Mouse (Mus musculus) intestine, postnatal 0 days (tissue): ENCODE results near the gene Hid1. TPM values are rescaled to one million over a fixed set of nuclear protein-coding genes. Genes with fewer than 3 reads are reported as not detected.

Source experiments
- ATAC-seq: fragments of 200-750 bp; cut with Nextera tagmentation; 2 replicates; pipeline ENCODE4 v1.8.0; 2017; ENCODE audit warnings: mild to moderate bottlenecking, moderate TSS enrichment, moderate library complexity
- H3K27ac ChIP-seq: fragments of 300-500 bp; sonication (generic); 2 replicates; pipeline ENCODE4 v1.5.1; 2014; ENCODE audit warnings: mild to moderate bottlenecking, low read depth, low read length, moderate library complexity
- H3K27me3 ChIP-seq: fragments of 300-500 bp; sonication (generic); replicated peaks from 2 replicates; pipeline ENCODE4 v1.6.1; 2014; ENCODE audit warnings: low read length, mixed read lengths; ENCODE audit not compliant: control insufficient read depth, insufficient read depth
- H3K36me3 ChIP-seq: fragments of 300-500 bp; sonication (generic); 2 replicates; pipeline ENCODE4 v1.6.1; 2014; ENCODE audit warnings: mild to moderate bottlenecking, moderate library complexity; ENCODE audit not compliant: control insufficient read depth, insufficient read depth
- H3K4me1 ChIP-seq: fragments of 300-500 bp; sonication (generic); replicated peaks from 2 replicates; pipeline ENCODE4 v1.6.1; 2014; ENCODE audit warnings: antibody characterized with exemption, low read length, mixed read lengths; ENCODE audit not compliant: control insufficient read depth, insufficient read depth
- H3K4me2 ChIP-seq: fragments of 300-500 bp; sonication (generic); replicated peaks from 2 replicates; pipeline ENCODE4 v1.6.1; 2014; ENCODE audit warnings: low read depth, mild to moderate bottlenecking, moderate library complexity
- H3K4me3 ChIP-seq: fragments of 300-500 bp; sonication (generic); 2 replicates; pipeline ENCODE4 v1.5.1; 2014; ENCODE audit warnings: low read depth, low read length
- H3K9ac ChIP-seq: fragments of 300-500 bp; sonication (generic); 2 replicates; pipeline ENCODE4 v1.6.1; 2014; ENCODE audit warnings: mild to moderate bottlenecking, low read depth, low read length
- H3K9me3 ChIP-seq: fragments of 300-500 bp; sonication (generic); 2 replicates; pipeline ENCODE4 v1.6.1; 2016; ENCODE audit warnings: mixed run types; ENCODE audit not compliant: control insufficient read depth
- CTCF ChIP-seq: sonication (generic); IDR thresholded peaks from 2 replicates; pipeline ENCODE4 v1.5.1; 2016; ENCODE audit warnings: low read depth, mild to moderate bottlenecking, control low read depth, antibody characterized with exemption, moderate library complexity
- WGBS: fragments of 180-500 bp; shearing (Covaris S2); extraction: QIAGEN DNeasy Blood & Tissue Kit; methylation state at CpG from one replicate; pipeline ENCODE4 v1.1.7; 2014; 5-methylcytosine and 5-hydroxymethylcytosine counted together
- polyA plus RNA-seq: library from polyadenylated mRNA; unstranded; fragments of >200 nt; fragmentation: Nextera tagmentation; extraction: Ambion mirVana; gene quantifications from 2 replicates; pipeline ENCODE4 v1.2.1, GENCODE M21; 2015

The Hid1 gene
- polyA plus RNA-seq, 1 experiment from 2014 or later = 10.8 TPM

DNA sequence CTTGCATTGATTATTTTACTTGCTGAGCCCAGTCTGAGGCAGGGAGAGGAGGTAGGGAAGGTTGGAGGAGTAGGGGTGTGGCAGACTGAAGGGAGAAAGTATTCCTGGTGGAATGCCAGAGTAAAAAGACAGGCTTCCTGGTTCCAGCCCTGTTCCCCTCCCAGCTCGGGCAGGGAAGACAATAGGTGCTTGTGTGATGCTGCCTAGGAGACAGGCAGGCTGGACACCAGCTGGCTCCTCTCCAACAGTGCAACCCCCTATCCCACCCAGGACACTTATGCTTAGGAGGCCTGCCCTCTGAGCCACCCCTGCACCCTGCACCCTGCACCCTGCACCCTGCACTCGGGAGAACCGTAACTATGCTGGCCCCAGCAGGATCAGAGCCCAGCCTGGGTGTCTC lies 8.3 kb downstream of the Hid1 start:
- Histone ChIP-seq H3K4me3 (no peak overlapping the region), H3K4me1 (no peaks in the 10 kb centered on the region), H3K36me3 (no peaks in the 10 kb centered on the region), H3K27me3 (0 out of 2 replicates have a peak, but pooled peaks cover 8% of the 10 kb centered on the region), H3K9me3 (no peaks in the 10 kb centered on the region), H3K4me2 (peak overlapping the region; percentile 13; the same call in 1 of the 2 replicates), H3K27ac (peak overlapping the region; percentile 21; the same call in 1 of the 2 replicates), H3K9ac (no peak overlapping the region)
- ATAC-seq = peak; percentile 58
- TF ChIP-seq CTCF = no peak
- 13% methylated on average over 3 of the region's 3 CpGs for WGBS

DNA sequence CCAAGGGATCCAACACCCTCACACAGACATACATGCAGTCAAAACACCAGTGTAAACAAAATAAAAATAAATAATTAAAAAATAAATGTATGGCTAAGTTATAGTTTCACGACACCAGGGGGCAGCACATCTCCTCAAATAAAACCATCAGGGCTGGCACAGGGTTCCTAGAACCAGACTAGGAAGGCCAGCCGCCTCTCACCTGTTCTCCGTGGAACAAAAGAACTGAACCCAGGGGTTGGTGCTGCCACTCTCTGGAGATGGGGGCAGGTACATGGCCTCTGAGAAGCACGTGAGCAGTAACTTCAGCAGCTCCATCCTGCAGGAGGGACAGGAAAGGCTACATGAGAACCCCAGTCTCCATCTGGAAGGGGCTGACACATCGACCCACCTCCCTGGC lies 9.1 kb downstream of the Hid1 start:
- no peaks in the 10 kb centered on the region for H3K4me1 ChIP-seq
- no peaks in the 10 kb centered on the region for H3K9me3 ChIP-seq
- TF ChIP-seq CTCF = peak; percentile 70
- no peak overlapping the region for H3K27ac ChIP-seq
- H3K4me2 ChIP-seq = no peak overlapping the region
- H3K4me3 ChIP-seq = no peak overlapping the region
- no peak overlapping the region for H3K9ac ChIP-seq
- H3K36me3 ChIP-seq = no peaks in the 10 kb centered on the region
- 0 out of 2 replicates have a peak, but pooled peaks cover 8% of the 10 kb centered on the region for H3K27me3 ChIP-seq
- 15% methylated on average over 5 of the region's 5 CpGs for WGBS
- ATAC-seq = no peak; the same call in 1 of the 2 replicates

DNA sequence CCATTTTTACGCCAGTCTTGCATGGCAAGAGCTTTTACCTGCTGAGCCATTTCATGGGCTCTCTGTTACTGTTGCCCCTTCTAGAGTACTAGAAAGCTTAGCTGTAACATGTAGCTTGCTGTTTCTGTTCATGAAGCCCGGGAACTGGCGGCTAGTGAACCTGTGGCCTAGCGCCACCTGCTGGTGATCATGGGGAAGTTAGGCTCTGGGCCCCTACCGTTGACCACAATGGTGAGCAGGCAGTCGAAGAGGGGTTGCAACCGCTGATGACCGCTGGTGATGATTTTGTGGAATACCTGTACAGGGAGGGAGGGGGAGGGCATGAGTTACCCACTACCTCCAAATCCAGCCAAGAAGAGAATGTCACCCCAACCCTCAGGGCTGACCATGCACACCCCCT lies 13.4 kb downstream of the Hid1 start:
- Histone ChIP-seq H3K4me2 (no peak overlapping the region), H3K4me1 (no peaks in the 10 kb centered on the region; the same call in 1 of the 2 replicates), H3K9me3 (no peaks in the 10 kb centered on the region), H3K4me3 (no peak overlapping the region), H3K27ac (no peak overlapping the region), H3K27me3 (0 out of 2 replicates have a peak, but pooled peaks cover 8% of the 10 kb centered on the region), H3K9ac (no peak overlapping the region), H3K36me3 (no peaks in the 10 kb centered on the region; the same call in 1 of the 2 replicates)
- WGBS = 14% methylated on average over 8 of the region's 8 CpGs
- peak; percentile 98 for TF ChIP-seq CTCF
- no peak for ATAC-seq

DNA sequence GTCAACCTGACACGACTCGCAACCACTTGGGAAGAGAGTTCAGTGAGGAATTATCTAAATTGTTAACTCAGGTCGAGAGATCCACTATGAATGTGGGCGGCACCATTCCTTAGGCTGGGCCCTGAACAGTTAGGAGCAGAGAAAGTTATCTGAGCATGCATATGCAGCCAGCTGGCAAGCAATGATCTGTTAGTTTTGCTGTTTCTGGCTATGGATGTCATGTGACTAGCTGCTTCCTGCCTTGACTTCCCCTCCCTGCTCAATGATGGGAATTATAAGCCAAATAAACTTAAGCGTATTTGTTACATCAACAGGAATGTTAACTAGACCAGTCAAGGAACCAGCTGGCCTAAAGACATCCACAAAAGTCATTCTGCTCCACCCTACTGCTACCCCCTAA lies 14.2 kb downstream of the Hid1 start:
- H3K4me1 ChIP-seq = no peaks in the 10 kb centered on the region; the same call in 1 of the 2 replicates
- no peak overlapping the region for H3K9ac ChIP-seq
- H3K36me3 ChIP-seq = no peaks in the 10 kb centered on the region; the same call in 1 of the 2 replicates
- ATAC-seq = no peak
- 88% methylated on average over 5 of the region's 5 CpGs for WGBS
- H3K4me2 ChIP-seq = no peak overlapping the region
- H3K27me3 ChIP-seq = 0 out of 2 replicates have a peak, but pooled peaks cover 8% of the 10 kb centered on the region
- no peak overlapping the region for H3K27ac ChIP-seq
- no peaks in the 10 kb centered on the region for H3K9me3 ChIP-seq
- no peak for TF ChIP-seq CTCF
- H3K4me3 ChIP-seq = no peak overlapping the region

DNA sequence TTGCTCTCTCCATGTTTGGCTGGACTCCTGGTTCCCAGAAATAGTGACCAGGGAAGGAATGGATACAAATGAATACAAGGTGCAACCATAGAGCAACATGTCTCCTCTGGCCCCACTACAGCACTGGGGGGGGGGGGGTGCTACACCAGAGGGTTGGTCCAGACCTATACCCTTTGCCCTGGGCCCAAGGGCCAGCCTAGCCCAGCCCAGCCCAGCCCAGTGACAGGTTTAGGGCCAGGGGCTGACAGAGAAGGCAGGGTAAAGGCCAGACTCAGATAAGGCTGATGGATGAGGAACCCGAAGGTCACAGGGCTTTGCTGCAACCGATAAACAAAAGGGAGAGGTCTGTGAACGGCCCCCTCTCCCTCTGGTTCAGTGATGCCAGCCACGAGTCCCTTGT lies 17.6 kb downstream of the Hid1 start:
- Histone ChIP-seq H3K4me3 (no peak overlapping the region), H3K4me2 (0 out of 2 replicates have a peak overlapping the region, but pooled peaks have one; percentile 46), H3K27ac (peak overlapping the region; percentile 82), H3K4me1 (peaks cover 3% of the 10 kb centered on the region; the same call in 1 of the 2 replicates), H3K27me3 (0 out of 2 replicates have a peak, but pooled peaks cover 4% of the 10 kb centered on the region), H3K36me3 (no peaks in the 10 kb centered on the region; the same call in 1 of the 2 replicates), H3K9me3 (no peaks in the 10 kb centered on the region), H3K9ac (no peak overlapping the region)
- ATAC-seq = peak; percentile 68
- no peak for TF ChIP-seq CTCF
- WGBS = 22% methylated on average over 4 of the region's 4 CpGs

DNA sequence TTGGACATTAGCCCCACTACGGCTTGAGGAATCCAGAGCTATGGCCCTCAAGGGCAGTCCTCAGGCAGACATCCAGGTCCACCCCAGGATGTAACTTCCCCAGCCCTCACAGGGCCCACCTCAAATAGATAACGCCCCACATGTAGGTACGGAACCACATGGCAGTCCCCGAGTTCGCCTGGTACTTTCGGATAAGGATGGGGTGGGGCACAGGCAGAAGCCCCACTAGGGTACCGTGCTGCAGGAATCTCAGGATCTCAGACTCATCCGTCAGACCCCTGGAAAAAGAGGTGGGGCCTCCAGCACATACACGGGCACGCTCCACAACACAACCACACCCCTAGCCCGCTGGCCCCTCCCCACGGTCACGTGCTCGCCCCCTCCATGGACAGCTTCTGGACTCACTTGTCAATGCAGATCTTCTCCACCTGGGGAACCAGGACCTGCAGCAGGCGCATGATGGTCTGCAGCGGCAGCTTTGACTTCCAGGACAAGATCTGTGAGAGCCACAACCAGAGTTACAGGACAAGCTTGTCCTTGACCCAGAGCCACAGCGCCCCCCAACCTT lies 18.8 kb downstream of the Hid1 start:
- 39% methylated on average over 17 of the region's 17 CpGs for WGBS
- no peak for ATAC-seq
- Histone ChIP-seq H3K4me1 (peaks cover 3% of the 10 kb centered on the region; the same call in 1 of the 2 replicates), H3K36me3 (no peaks in the 10 kb centered on the region; the same call in 1 of the 2 replicates), H3K4me2 (peak overlapping the region; percentile 46), H3K9ac (no peak overlapping the region), H3K9me3 (no peaks in the 10 kb centered on the region), H3K27ac (peak overlapping the region; percentile 82), H3K27me3 (0 out of 2 replicates have a peak, but pooled peaks cover 3% of the 10 kb centered on the region), H3K4me3 (peak overlapping the region; percentile 4; the same call in 1 of the 2 replicates)
- TF ChIP-seq CTCF = peak; percentile 6; the same call in 1 of the 2 replicates
